Mouse (Mus musculus): ENCODE measurements around the gene Furin. TPM values are rescaled to one million over a fixed set of nuclear protein-coding genes. Genes with fewer than 3 reads are reported as not detected.

Furin gene
- polyA plus RNA-seq, 1 experiment from 2014 or later, result 16.0 TPM

DNA sequence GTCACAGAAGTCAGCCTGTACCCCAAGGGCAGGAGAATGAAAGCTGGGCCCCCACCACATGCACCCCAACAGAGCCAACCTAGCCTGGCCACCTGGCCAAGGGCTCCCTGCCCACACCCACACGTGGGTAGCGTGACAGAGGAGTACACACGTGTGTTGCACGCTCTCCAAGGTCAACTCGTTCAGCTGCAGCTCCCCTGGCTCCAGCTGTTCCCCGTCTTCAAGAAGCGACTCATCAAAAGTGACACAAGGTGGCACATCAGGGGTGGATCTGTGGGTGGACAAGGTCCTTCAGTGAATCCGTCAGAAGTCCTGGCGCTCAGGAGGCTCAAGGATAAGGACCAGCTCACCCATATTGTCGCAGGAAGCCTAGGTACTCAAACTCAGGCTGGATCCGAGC, 22.3 kb downstream of the Furin start:
- Histone ChIP-seq H3K27me3 (peaks cover 10% of the 10 kb centered on the region; the same call in 1 of the 2 replicates), H3K4me3 (no peak overlapping the region), H3K36me3 (peaks cover 20% of the 10 kb centered on the region; the same call in 1 of the 2 replicates), H3K4me1 (replicated peaks) (peaks cover 15% of the 10 kb centered on the region), H3K27ac (no peak overlapping the region), H3K9ac (no peak overlapping the region), H3K9me3 (replicated peaks) (no peaks in the 10 kb centered on the region), H3K4me2 (no peak overlapping the region)
- WGBS, result 74% methylated on average over 11 of the region's 11 CpGs
- ATAC-seq (replicated peaks; ENCODE audit: insufficient number of reproducible peaks, insufficient read depth, low FRiP score, low read depth), result no peak

GRCm38 (mm10) chr7:80379531-80379930, 25.7 kb downstream of the Furin start:
- H3K36me3 ChIP-seq, result peaks cover 20% of the 10 kb centered on the region; the same call in 1 of the 2 replicates
- H3K9ac ChIP-seq, result no peak overlapping the region
- no peaks in the 10 kb centered on the region for H3K9me3 ChIP-seq (replicated peaks)
- H3K4me2 ChIP-seq, result no peak overlapping the region
- ATAC-seq (replicated peaks; ENCODE audit: insufficient number of reproducible peaks, insufficient read depth, low FRiP score, low read depth), result no peak
- H3K4me1 ChIP-seq (replicated peaks), result 0 out of 2 replicates have a peak, but pooled peaks cover 2% of the 10 kb centered on the region
- WGBS, result 66% methylated on average over 13 of the region's 13 CpGs
- no peak overlapping the region for H3K27ac ChIP-seq
- no peak overlapping the region for H3K4me3 ChIP-seq
- peaks cover 10% of the 10 kb centered on the region; the same call in 1 of the 2 replicates for H3K27me3 ChIP-seq

- Histone ChIP-seq H3K27me3 (peaks cover 10% of the 10 kb centered on the region; the same call in 1 of the 2 replicates), H3K4me3 (no peak overlapping the region), H3K9ac (no peak overlapping the region), H3K4me1 (replicated peaks) (0 out of 2 replicates have a peak, but pooled peaks cover 2% of the 10 kb centered on the region), H3K27ac (no peak overlapping the region), H3K36me3 (peaks cover 15% of the 10 kb centered on the region; the same call in 1 of the 2 replicates), H3K4me2 (no peak overlapping the region), H3K9me3 (replicated peaks) (no peaks in the 10 kb centered on the region)
- no peak for ATAC-seq (replicated peaks; ENCODE audit: insufficient number of reproducible peaks, insufficient read depth, low FRiP score, low read depth)
- 31% methylated on average over 6 of the region's 6 CpGs for WGBS
Observed at GRCm38 (mm10) chr7:80377471-80377870, 27.8 kb downstream of the Furin start.

GRCm38 (mm10) chr7:80376192-80376591, 29.0 kb downstream of the Furin start:
- Histone ChIP-seq H3K9me3 (replicated peaks) (no peaks in the 10 kb centered on the region), H3K4me3 (no peak overlapping the region), H3K4me1 (replicated peaks) (0 out of 2 replicates have a peak, but pooled peaks cover 5% of the 10 kb centered on the region), H3K4me2 (no peak overlapping the region), H3K27ac (no peak overlapping the region), H3K36me3 (peaks cover 15% of the 10 kb centered on the region; the same call in 1 of the 2 replicates), H3K9ac (no peak overlapping the region), H3K27me3 (0 out of 2 replicates have a peak, but pooled peaks cover 6% of the 10 kb centered on the region)
- WGBS, result 79% methylated on average over 10 of the region's 10 CpGs
- ATAC-seq (replicated peaks; ENCODE audit: insufficient number of reproducible peaks, insufficient read depth, low FRiP score, low read depth), result no peak

DNA sequence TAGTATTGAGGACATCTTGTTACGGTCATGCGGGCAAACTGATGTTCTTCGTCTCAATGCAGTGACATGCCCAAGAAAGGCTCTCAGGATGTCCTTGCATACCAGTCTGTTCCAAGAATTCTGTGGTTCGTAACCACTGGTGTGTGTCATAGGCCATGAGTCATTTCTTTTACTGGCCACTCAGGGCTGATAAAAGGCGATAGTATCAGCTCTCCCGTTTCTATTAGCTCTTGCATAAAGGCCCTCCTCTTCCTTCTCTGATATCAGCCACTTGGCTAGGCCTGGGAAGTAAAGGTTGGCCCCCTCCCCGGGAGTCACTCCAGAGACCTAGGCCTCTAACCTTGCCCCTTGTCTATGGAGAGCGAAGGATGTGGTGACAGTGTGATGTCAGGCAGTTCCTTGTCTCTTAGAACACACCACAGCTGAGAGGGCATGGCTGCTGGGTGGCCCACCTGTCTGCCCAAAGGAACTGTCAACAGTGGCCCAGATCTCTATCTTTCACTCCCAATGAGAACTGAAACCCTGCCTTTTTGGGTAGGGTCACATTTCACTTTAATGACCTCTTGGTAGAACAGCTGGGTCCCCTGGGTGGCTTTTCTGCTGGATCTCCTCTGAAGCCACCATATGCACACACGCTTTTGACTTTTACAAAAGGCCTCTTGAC, 29.7 kb downstream of the Furin start:
- 46% methylated on average over 9 of the region's 9 CpGs for WGBS
- ATAC-seq (replicated peaks; ENCODE audit: insufficient number of reproducible peaks, insufficient read depth, low FRiP score, low read depth), result no peak
- Histone ChIP-seq H3K27me3 (0 out of 2 replicates have a peak, but pooled peaks cover 1% of the 10 kb centered on the region), H3K36me3 (peaks cover 14% of the 10 kb centered on the region; the same call in 1 of the 2 replicates), H3K9me3 (replicated peaks) (no peaks in the 10 kb centered on the region), H3K4me2 (no peak overlapping the region), H3K27ac (no peak overlapping the region), H3K9ac (no peak overlapping the region), H3K4me1 (replicated peaks) (0 out of 2 replicates have a peak, but pooled peaks cover 5% of the 10 kb centered on the region), H3K4me3 (no peak overlapping the region)

DNA sequence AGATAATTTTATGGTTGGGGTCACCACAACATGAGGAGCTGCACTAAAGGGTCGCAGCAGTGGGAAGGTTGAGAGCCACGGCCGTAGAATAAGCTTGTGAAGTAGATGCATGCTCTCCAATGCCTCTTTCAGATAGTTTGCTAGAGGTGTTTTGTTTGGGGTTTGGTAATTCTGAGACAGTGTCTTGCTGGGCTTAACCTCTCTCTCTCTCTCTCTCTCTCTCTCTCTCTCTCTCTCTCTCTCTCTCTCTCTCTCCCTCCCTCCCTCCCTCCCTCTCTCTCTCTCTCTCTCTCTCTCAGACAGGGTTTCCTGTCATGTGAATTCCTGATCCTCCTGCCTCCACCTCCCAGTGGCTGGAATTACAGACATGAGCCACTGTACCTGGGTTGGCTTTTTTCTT, 30.5 kb downstream of the Furin start:
- no peaks in the 10 kb centered on the region for H3K9me3 ChIP-seq (replicated peaks)
- WGBS, result 89% methylated on average over 3 of the region's 3 CpGs
- ATAC-seq (replicated peaks; ENCODE audit: insufficient number of reproducible peaks, insufficient read depth, low FRiP score, low read depth), result no peak

DNA sequence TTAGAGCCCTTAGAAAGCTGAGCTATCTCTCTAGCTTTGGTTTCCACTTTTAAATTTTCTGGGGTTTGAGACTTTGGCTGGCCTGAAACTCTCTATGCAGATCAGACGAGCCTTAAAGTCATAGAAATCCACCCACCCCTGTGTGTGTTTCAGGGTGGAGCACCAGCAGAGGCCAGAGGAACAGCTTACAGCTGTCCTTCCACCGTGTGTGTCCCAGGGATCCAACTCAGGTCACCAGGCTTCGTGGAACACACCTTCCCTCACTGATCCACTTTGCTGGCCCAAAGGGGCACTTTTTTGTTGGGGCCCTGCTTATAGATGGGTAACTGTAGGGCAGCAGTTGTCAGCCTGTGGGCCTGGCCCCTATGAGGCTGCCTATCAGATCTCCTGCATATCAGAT, 31.0 kb downstream of the Furin start:
- H3K9me3 ChIP-seq (replicated peaks), result no peaks in the 10 kb centered on the region
- 65% methylated on average over 3 of the region's 3 CpGs for WGBS
- H3K9ac ChIP-seq, result no peak overlapping the region
- no peaks in the 10 kb centered on the region for H3K27me3 ChIP-seq
- peaks cover 2% of the 10 kb centered on the region; the same call in 1 of the 2 replicates for H3K36me3 ChIP-seq
- H3K4me2 ChIP-seq, result no peak overlapping the region
- H3K4me1 ChIP-seq (replicated peaks), result peaks cover 16% of the 10 kb centered on the region
- no peak overlapping the region for H3K27ac ChIP-seq
- no peak for ATAC-seq (replicated peaks; ENCODE audit: insufficient number of reproducible peaks, insufficient read depth, low FRiP score, low read depth)
- H3K4me3 ChIP-seq, result no peak overlapping the region

More for the DNA sequence above, 30.5 kb downstream of the Furin start:
- Histone ChIP-seq H3K27ac (no peak overlapping the region), H3K4me1 (replicated peaks) (peaks cover 11% of the 10 kb centered on the region), H3K4me3 (no peak overlapping the region), H3K9ac (no peak overlapping the region), H3K4me2 (no peak overlapping the region), H3K36me3 (peaks cover 6% of the 10 kb centered on the region; the same call in 1 of the 2 replicates), H3K27me3 (no peaks in the 10 kb centered on the region)

GRCm38 (mm10) chr7:80373850-80374249, 31.4 kb downstream of the Furin start:
- no peaks in the 10 kb centered on the region for H3K27me3 ChIP-seq
- H3K27ac ChIP-seq, result no peak overlapping the region
- no peaks in the 10 kb centered on the region for H3K9me3 ChIP-seq (replicated peaks)
- ATAC-seq (replicated peaks; ENCODE audit: insufficient number of reproducible peaks, insufficient read depth, low FRiP score, low read depth), result no peak
- H3K9ac ChIP-seq, result no peak overlapping the region
- no peak overlapping the region for H3K4me3 ChIP-seq
- H3K4me2 ChIP-seq, result no peak overlapping the region
- WGBS, result 84% methylated on average over 12 of the region's 12 CpGs
- H3K36me3 ChIP-seq, result no peaks in the 10 kb centered on the region
- H3K4me1 ChIP-seq (replicated peaks), result peaks cover 20% of the 10 kb centered on the region

- peaks cover 23% of the 10 kb centered on the region for H3K4me1 ChIP-seq (replicated peaks)
- 72% methylated on average over 4 of the region's 4 CpGs for WGBS
- H3K9me3 ChIP-seq (replicated peaks), result no peaks in the 10 kb centered on the region
- H3K9ac ChIP-seq, result no peak overlapping the region
- no peak overlapping the region for H3K4me3 ChIP-seq
- no peak overlapping the region for H3K4me2 ChIP-seq
- H3K36me3 ChIP-seq, result peaks cover under 1% of the 10 kb centered on the region; the same call in 1 of the 2 replicates
- H3K27me3 ChIP-seq, result no peaks in the 10 kb centered on the region
- ATAC-seq (replicated peaks; ENCODE audit: insufficient number of reproducible peaks, insufficient read depth, low FRiP score, low read depth), result no peak
- H3K27ac ChIP-seq, result no peak overlapping the region
Observed at GRCm38 (mm10) chr7:80373352-80373751, 31.9 kb downstream of the Furin start.

DNA sequence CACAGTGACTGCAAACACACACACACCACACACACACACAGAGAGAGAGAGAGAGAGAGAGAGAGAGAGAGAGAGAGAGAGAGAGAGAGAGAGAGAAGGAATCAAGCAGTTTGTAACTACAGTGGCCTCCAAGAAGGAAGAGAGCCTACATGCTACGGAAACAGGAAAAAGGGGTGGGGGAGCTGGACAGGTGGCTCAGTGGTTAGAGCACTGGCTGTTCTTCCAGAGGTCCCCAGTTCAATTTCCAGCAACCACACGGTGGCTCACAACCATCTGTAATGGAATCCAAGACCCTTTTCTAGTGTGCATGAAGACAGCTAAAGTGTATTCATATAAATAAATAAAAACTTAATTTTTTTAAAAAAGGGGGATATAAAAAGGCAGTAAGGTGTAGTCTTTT, 32.6 kb downstream of the Furin start:
- Histone ChIP-seq H3K9ac (no peak overlapping the region), H3K4me2 (no peak overlapping the region), H3K27ac (no peak overlapping the region), H3K9me3 (replicated peaks) (no peaks in the 10 kb centered on the region), H3K4me3 (no peak overlapping the region), H3K36me3 (peaks cover 7% of the 10 kb centered on the region), H3K4me1 (replicated peaks) (peaks cover 27% of the 10 kb centered on the region), H3K27me3 (no peaks in the 10 kb centered on the region)
- WGBS, result 32% methylated on average over 2 of the region's 2 CpGs
- no peak for ATAC-seq (replicated peaks; ENCODE audit: insufficient number of reproducible peaks, insufficient read depth, low FRiP score, low read depth)

GRCm38 (mm10) chr7:80372166-80372565, 33.1 kb downstream of the Furin start:
- Histone ChIP-seq H3K4me1 (replicated peaks) (peaks cover 27% of the 10 kb centered on the region), H3K27me3 (no peaks in the 10 kb centered on the region), H3K9ac (no peak overlapping the region), H3K9me3 (replicated peaks) (no peaks in the 10 kb centered on the region), H3K4me2 (no peak overlapping the region), H3K27ac (no peak overlapping the region), H3K4me3 (no peak overlapping the region), H3K36me3 (peaks cover 12% of the 10 kb centered on the region)
- ATAC-seq (replicated peaks; ENCODE audit: insufficient number of reproducible peaks, insufficient read depth, low FRiP score, low read depth), result no peak
- 46% methylated on average over 3 of the region's 3 CpGs for WGBS
